Mouse (Mus musculus) embryo, embryonic 9.5 days (tissue): ENCODE data around the gene Ift88.

Source experiments
- DNase-seq: peaks from one replicate; pipeline ENCODE4 v3.0.0-alpha.2; 2017; ENCODE audit errors: extremely low spot score

The Ift88 gene

DNA sequence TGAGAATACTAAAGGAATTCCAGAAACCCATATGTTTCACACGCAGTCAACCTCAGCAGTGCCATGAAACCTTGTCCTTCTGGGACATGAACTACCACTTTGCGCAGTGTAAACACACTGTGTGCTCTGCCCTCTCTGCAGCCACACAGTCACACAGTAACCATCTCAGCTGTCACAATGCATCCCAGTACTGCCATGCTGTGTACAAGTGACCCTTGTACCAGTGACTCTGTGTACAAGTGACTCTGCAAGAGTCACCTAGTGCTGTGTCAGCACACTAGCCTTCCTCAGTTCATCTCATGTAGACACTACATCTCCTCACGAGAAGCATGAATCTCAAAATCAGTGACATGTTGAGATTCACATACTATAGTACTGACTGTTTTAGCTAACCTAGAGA is 108.7 kb downstream of the Ift88 start:
- no peak for DNase-seq

DNA sequence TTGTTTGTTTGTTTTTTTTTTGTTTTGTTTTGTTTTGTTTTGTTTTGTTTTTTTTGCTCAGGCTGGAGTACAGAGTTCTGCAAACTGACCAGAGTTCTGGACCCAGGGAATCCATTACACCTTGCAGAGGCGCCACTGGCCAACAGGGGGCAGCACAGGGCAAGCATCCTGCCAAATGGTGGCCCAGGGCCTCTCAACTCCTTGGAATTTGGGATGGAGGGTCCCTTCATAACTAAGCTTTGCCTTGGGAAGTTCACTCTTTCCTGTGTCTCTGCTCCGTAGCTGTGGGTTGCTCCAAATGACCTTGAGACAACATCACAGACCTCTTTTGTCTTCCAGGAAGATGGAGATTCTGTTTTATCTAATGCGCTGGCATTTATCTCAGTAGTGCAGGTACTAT is 109.4 kb downstream of the Ift88 start:
- peak; percentile 45 for DNase-seq

DNA sequence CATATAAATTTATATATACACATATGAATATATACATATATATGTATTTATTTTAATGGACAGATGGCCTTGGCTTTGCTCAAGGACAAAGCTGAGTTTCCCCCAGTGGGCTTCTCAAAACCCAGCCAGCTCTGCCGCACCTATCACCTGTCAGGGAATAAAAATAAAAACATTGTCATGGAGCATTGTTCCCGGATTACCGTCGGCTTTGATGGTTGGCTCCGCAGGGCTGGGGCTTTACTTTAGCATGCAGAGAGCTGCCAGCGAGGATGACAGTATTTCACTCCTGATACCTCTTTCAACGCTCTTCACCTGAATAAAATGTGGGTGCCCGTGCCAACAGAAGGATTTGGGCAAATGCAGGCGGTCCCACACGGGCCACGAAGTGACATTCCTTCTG is 110.0 kb downstream of the Ift88 start:
- DNase-seq = no peak

DNA sequence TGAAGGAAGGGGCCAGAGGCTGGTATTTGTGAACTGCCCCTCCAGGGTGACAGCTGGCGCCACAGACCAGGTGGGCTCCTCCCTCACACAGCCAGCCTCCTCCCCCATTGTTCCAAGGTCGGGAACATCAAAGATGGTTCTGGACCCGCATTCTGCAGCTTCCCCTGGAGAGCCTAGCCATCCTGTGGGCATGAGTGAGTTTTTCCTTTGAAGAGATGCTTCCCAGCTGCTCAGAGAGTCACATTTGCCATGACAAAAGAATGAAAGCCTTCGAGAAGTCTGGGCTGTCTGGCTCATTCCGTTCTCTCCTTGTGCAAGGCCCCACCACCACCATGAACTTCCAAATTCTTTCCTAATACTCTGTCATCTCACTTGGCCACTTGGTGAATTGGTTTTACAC is 110.5 kb downstream of the Ift88 start:
- DNase-seq = no peak

- DNase-seq = peak; percentile 13
Observed at GRCm38 (mm10) chr14:57534961-57535360, 111.1 kb downstream of the Ift88 start.

GRCm38 (mm10) chr14:57535646-57536045 is 111.8 kb downstream of the Ift88 start:
- DNase-seq = no peak

DNA sequence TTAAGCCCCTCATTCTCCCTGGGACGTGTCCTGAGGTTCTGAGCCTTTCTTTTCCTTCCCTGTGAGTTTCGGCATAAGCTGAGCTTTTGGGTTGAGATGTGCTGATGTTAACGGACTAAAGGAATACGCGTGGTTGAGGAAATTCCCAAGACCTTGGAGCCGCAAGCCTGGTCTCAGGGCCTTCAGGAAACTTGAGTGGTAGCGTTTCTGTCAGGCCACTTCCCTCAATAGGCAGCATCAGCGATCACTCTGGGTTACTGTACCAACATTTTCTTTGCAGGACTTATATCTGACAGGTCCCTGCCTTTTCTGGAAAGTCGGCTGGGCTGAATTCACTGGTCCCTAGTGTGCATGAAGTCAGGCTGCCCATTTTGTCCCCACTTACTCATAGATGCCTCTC is 113.0 kb downstream of the Ift88 start:
- peak; percentile 27 for DNase-seq

GRCm38 (mm10) chr14:57537261-57538015 is 113.6 kb downstream of the Ift88 start:
- peak; percentile 44 for DNase-seq

DNA sequence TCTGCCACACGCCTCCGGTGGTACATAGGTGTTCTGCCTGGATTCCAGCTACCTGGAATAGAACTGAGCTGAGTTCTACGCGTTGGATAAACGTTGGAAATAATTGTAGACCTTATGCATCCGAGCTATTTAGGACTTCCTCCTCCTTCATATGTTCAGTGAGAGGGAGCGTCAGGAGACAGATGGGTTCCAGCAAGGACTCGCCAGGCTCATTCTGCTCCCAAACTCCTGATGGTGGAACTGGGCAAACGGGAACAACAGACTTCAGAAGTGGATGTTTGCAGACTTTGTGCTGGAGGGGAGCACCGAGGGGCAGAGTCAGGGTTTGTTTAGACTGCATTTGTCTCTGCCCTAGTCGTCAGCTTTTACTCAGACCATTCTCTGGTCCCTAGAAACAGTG is 116.8 kb downstream of the Ift88 start:
- no peak for DNase-seq

DNA sequence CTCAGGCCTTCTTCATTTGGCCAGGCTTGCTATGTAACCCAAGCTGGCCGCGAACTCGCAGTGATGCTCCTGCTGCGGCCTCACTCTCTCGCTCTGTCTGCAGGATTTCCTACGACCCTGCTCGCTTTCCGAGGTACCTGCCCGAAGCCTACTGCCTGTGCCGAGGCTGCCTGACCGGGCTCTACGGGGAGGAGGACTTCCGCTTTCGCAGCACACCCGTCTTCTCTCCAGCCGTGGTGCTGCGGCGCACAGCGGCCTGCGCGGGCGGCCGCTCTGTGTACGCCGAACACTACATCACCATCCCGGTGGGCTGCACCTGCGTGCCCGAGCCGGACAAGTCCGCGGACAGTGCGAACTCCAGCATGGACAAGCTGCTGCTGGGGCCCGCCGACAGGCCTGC is 118.4 kb downstream of the Ift88 start:
- no peak for DNase-seq

- no peak for DNase-seq
Observed at GRCm38 (mm10) chr14:57543420-57544039, 119.7 kb downstream of the Ift88 start.

GRCm38 (mm10) chr14:57545526-57545925 is 121.7 kb downstream of the Ift88 start:
- DNase-seq = no peak

GRCm38 (mm10) chr14:57546131-57546530 is 122.3 kb downstream of the Ift88 start:
- no peak for DNase-seq

- peak; percentile 52 for DNase-seq
Observed at GRCm38 (mm10) chr14:57546557-57547021, 122.7 kb downstream of the Ift88 start.

DNA sequence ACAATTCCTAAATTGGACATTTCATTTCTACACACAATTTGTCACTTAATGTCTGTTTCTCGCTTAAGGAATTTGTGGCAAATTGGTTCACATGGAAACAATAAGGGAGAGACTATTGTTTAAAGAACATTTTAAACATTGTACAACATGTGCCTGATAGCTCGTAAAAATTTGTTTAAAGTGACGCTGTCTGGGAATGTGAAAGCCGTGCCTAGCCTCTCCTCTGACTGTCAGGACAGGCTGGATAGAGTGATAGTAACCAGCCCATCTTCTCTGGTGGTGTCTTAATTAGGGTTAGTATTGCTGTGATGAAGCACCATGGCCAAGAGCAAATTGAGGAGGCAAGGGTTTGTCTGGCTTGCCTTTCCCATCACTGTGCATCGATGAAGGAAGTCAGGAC is 123.2 kb downstream of the Ift88 start:
- no peak for DNase-seq

DNA sequence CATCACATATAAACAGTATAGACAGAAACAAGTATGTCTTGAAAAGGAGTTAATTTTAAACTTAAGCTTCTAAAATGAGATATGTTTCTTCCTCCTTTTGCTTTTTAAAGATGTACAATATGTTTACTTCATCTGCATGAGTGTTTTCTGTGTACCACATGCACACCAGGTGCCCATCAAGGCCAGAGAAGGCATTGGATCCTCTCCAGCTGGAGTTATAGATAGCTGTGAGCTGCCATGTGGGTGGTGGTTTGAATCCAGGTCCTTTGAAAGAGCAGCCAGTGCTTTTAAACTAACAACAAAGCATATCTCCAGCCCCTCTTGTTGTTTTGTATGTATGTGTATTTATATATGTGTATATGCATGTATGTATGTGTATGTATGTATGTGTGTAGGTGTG is 129.1 kb downstream of the Ift88 start:
- no peak for DNase-seq

GRCm38 (mm10) chr14:57554434-57554833 is 130.6 kb downstream of the Ift88 start:
- DNase-seq = no peak

GRCm38 (mm10) chr14:57555471-57556070 is 131.7 kb downstream of the Ift88 start:
- no peak for DNase-seq

DNA sequence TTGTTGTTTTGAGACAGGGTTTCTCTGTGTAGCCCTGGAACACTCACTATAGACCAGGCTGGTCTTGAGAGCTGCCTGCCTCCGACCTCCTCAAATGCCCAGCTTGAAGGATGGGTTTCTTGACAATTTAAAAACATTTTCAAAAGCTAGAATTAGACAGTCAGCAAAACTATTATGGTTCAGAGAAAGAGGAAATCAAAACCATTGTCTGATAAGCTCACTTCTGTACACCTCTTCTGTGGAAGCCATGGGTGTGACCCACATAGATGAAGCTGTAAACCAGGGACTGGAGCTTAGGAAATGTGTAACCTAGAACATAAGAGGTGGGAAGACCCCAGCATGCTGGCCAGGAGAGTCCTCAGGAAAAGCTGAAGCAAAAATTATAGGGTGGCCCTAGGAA is 133.1 kb downstream of the Ift88 start:
- DNase-seq = no peak

DNA sequence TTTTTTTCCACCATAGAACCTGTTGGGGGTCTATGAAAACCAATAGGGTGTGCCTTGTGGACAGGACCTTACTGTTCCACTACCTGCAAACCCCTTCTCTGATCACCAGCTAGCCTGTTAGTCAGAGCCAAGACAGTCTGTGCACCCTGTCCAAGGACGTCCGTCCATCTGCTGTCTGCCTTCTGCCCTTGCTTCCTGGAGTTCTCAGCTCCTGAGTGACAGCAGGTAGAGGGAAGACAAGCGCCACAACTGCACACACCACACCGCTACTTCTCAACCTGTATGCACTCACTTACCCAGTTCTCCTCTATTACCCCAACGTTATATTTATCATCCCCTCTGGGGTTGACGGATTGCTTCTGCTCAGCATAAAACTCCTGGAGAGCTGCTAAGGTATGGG is 141.8 kb downstream of the Ift88 start:
- DNase-seq = no peak
